In the genomic region with DNA sequence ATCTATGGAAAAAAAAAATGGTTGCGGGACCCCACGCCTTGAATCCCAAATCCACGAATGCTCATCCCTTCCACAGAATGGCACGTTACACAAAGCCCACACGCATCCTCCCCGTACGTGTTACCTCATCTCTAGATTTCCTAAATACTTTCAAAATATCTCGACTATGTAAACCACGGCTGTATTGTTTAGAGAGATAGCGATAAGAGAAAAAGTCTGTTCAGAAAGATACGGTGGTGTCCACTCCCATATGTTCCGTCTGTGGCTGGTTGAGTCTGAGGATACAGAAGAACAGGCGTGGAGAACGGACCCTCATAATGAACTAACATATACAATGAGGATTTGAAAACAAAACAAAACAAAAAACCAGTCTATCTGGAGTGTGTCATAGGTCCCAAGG, we compare ENCODE assay signal across 26 mouse cellular contexts. TPM values are rescaled to one million over a fixed set of nuclear protein-coding genes. Genes with fewer than 3 reads are reported as not detected.
A peak's percentile ranks its signal among the peaks of the same experiment; 100 is the strongest.
DNase-seq lines count a peak whose midpoint lies in the region; ATAC-seq and TF ChIP-seq lines count a peak whose summit lies in the region.
"Had no signal": no experiment of that assay in that cellular context is flagged by ENCODE, and none has a peak within 500 bp of the region (broad histone marks: within the 10 kb centered on the region; RNA-seq: fewer than 3 reads in every experiment).

No protein-coding gene starts in this region.

- no peaks in the 10 kb centered on the region for H3K36me3 ChIP-seq in lung, postnatal 0 days (ENCODE audit: insufficient read depth, low read length)
- no peaks in the 10 kb centered on the region for H3K36me3 ChIP-seq in liver, embryonic 14.5 days (replicated peaks; ENCODE audit: control insufficient read depth, insufficient read depth, low read depth)
- H3K36me3 ChIP-seq: hindbrain, embryonic 13.5 days; neural tube, embryonic 12.5 days had no signal

- H3K4me3 ChIP-seq in lung, postnatal 0 days (ENCODE audit: low read depth, low read length) = no peak overlapping the region
- H3K4me3 ChIP-seq in liver, embryonic 14.5 days (ENCODE audit: insufficient read depth in 1 of 2, low read depth in 2 of 2, low read length in 2 of 2) = no peak overlapping the region
- H3K4me3 ChIP-seq: erythroblast, embryonic 14.5 days; hindbrain, embryonic 13.5 days; myocyte; neural tube, embryonic 12.5 days had no signal

- H3K4me2 ChIP-seq in lung, postnatal 0 days (replicated peaks; ENCODE audit: low read depth, low read length) = no peak overlapping the region
- H3K4me2 ChIP-seq in liver, embryonic 14.5 days (ENCODE audit: low read depth) = no peak overlapping the region
- H3K4me2 ChIP-seq: hindbrain, embryonic 13.5 days; lung, embryonic 14.5 days; neural tube, embryonic 12.5 days had no signal

- TF ChIP-seq CTCF in lung, postnatal 0 days (IDR thresholded peaks at IDR 0.05) = no peak
- no peak for TF ChIP-seq CTCF in liver, embryonic 14.5 days (IDR thresholded peaks at IDR 0.05; ENCODE audit: low read depth)

- no peak overlapping the region for H3K27ac ChIP-seq in lung, postnatal 0 days (ENCODE audit: low read length)
- no peak overlapping the region for H3K27ac ChIP-seq in liver, embryonic 14.5 days
- H3K27ac ChIP-seq: hindbrain, embryonic 13.5 days; kidney, postnatal 0 days; neural tube, embryonic 12.5 days had no signal

- no peaks in the 10 kb centered on the region for H3K4me1 ChIP-seq in lung, postnatal 0 days (ENCODE audit: insufficient read depth, low read depth, low read length)
- H3K4me1 ChIP-seq in liver, embryonic 14.5 days (replicated peaks; ENCODE audit: control insufficient read depth in 2 of 2, insufficient read depth in 2 of 2, low read length in 1 of 2) = peaks cover 0 to 6% of the 10 kb centered on the region in 2 experiments; a peak in 1 of 4 replicates
- H3K4me1 ChIP-seq: hindbrain, embryonic 13.5 days; neural tube, embryonic 12.5 days had no signal

- H3K27me3 ChIP-seq in lung, postnatal 0 days (replicated peaks; ENCODE audit: insufficient read depth, low read length) = no peaks in the 10 kb centered on the region
- H3K27me3 ChIP-seq in liver, embryonic 14.5 days (ENCODE audit: control insufficient read depth, insufficient read depth, low read length) = no peaks in the 10 kb centered on the region
- H3K27me3 ChIP-seq: CH12.LX; hindbrain, embryonic 13.5 days; neural tube, embryonic 12.5 days had no signal

- DNase-seq in lung, postnatal 0 days (ENCODE audit: low spot score) = no peak
- no peak for DNase-seq in lung, postnatal 25 days (ENCODE audit: low spot score)
- peak; percentile 27 for DNase-seq in MEL-GATA-1-ER (ENCODE audit: extremely low read depth, low read depth)
- no peak for DNase-seq in liver, embryonic 14.5 days (ENCODE audit: low read depth in 3 of 3, low spot score in 3 of 3)
- no peak for DNase-seq in urinary bladder, postnatal 25 days (ENCODE audit: low spot score)
- DNase-seq in thymus, postnatal 25 days = no peak
- DNase-seq: adrenal gland, postnatal 25 days; cerebellum, adult 11-12 months; cerebellum, postnatal 10 days; forebrain, postnatal 0 days; heart, postnatal 4 days; kidney, adult 8-10 months; kidney, postnatal 4 days; layer of hippocampus, postnatal 36 days; lung, embryonic 14.5 days; lung, postnatal 36 days; right cerebral cortex, adult 18-20 months; right cerebral cortex, postnatal 4 days; thymus, adult 2 months; thymus, postnatal 4 days had no signal

- ATAC-seq in lung, postnatal 0 days = peak; percentile 56
- no peak for ATAC-seq in liver, embryonic 14.5 days (ENCODE audit: insufficient read depth)
- ATAC-seq: forebrain, postnatal 0 days had no signal

- no peaks in the 10 kb centered on the region for H3K9me3 ChIP-seq in lung, postnatal 0 days (ENCODE audit: low read length)
- H3K9me3 ChIP-seq in liver, embryonic 14.5 days (ENCODE audit: control insufficient read depth, low read length) = no peaks in the 10 kb centered on the region
- H3K9me3 ChIP-seq: hindbrain, embryonic 13.5 days; neural tube, embryonic 12.5 days had no signal

- H3K9ac ChIP-seq in lung, postnatal 0 days (replicated peaks; ENCODE audit: low read depth) = no peak overlapping the region
- H3K9ac ChIP-seq in liver, embryonic 14.5 days (replicated peaks) = no peak overlapping the region
- H3K9ac ChIP-seq: forebrain, postnatal 0 days; hindbrain, embryonic 13.5 days; lung, embryonic 14.5 days; neural tube, embryonic 12.5 days had no signal

- WGBS in lung, postnatal 0 days = 60% methylated on average over 14 of the region's 14 CpGs
- 21% methylated on average over 14 of the region's 14 CpGs for WGBS in liver, embryonic 14.5 days (ENCODE audit: insufficient replicate concordance)

- peak; percentile 75 for TF ChIP-seq EP300 in lung, postnatal 0 days (IDR thresholded peaks at IDR 0.05)
- 0 out of 2 replicates have a peak, but pooled peaks have one; percentile 6 for TF ChIP-seq EP300 in liver, embryonic 14.5 days (IDR thresholded peaks at IDR 0.05; ENCODE audit: low read depth)

RNA-seq across cellular contexts. Expression of a gene that starts 51.1 kb away (rescaled TPM):
- polyA plus RNA-seq in lung, postnatal 0 days (2015; fragmentation: Nextera tagmentation; extraction: Ambion mirVana) = 9.5 and 10.5 TPM in 2 replicates
- polyA plus RNA-seq in liver, embryonic 14.5 days (2012; rRNA removed) = 1.4 and 1.6 TPM in 2 replicates
- 1.6 and 2.2 TPM in 2 replicates for polyA plus RNA-seq in liver, embryonic 14.5 days (2014; fragmentation: Nextera tagmentation; extraction: Ambion mirVana)
